Mouse (Mus musculus): ENCODE results near the gene Reg3b.
"Not testable (repeated sequence)": the region's sequence is repeated elsewhere in the genome, so short reads cannot be mapped to it uniquely, and the experiment has no call there.

Gene Reg3b

DNA sequence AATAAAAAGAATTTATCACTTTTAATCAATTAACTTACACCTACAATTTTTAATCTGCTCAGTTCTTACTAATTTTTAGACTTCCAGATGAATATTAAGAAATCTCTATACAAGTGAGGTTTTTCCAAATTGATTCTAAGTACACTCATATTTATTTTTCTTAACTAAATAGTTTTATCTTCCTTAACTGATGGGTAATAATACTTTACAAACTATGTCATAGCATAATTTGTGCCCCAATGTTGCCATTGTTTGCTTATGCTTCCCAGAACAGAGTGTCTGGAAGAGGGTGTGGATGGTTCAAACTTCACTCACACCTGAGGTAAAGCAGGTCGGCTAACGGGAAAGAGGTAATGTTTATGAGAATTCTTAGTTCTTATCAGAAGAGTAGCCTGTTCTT lies at the start of gene Reg3b:
Gene Reg3b, plus strand, starts transcription at position 301 of the 400 bp plus-strand sequence.
- DNase-seq: no peak

DNA sequence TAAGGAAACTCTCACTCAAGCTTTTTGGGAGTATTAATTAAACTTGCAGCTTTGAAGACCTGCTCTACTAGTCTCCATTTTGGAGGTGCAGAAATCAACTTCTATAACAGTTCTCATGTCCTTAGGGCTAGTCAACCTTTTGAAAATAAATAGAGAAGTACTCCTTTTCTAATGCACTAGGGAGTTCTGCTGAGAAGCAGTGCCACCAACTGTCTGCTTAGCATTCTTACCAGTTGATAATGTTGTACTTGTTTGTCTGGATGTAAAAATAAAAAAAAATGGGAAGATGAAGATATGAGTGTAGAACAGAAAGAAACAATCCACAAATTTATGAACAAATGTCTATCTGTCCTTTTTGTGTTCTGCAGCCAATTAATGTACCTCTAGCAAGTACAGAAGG lies 42.7 kb upstream of the Reg3b start:
- DNase-seq: no peak

- peak; percentile 5 for DNase-seq
These were observed 41.3 kb upstream of the Reg3b start for GRCm38 (mm10) chr6:78329166-78329565.

GRCm38 (mm10) chr6:78331919-78332569 lies 38.4 kb upstream of the Reg3b start:
- DNase-seq: peak; percentile 48

- no peak for DNase-seq
These were observed 30.2 kb upstream of the Reg3b start for GRCm38 (mm10) chr6:78340296-78340695.

DNA sequence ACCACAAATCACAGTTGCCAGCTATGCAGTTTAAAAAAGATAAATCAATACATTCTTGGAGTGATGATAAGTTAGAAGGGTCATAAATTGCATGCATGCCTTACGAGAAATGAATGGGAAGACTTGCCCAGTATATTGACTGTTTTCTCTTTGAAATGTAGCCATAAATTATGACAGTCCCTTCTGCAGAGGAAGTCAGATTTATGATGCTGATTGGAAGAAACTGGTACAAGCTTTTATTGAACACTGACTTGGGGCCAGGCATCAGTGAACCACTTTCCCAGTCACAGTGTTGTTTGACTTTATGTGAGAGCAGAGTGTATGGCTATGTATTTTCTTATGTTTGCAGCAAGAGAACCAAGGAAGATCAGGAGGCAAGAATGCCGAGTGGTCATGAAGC lies 28.8 kb upstream of the Reg3b start:
- no peak for DNase-seq

- no peak for DNase-seq
These were observed 8.4 kb upstream of the Reg3b start for GRCm38 (mm10) chr6:78361971-78362563.

DNA sequence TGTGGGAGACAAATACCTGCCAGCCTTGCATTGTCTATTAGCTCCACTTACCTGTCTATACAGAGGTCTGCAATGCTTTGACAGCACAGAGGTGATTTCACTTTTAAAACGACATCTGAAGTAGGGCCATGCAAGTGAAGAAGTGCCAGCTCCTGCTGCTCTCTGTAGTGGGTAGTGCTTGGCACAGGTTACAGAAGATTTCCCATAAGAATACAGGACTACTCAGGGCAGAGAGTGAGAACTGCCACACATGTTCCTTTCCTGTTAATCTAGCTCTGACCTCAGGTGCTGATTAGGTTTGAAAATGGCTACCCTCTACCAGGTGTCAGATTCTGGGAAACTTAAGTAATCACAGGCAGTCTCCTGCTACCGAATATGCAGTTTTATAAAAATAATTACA lies 8.3 kb downstream of the Reg3b start, which contains the start of gene Reg3d:
Gene Reg3d, minus strand, starts transcription at position 101 of the 400 bp plus-strand sequence.
- DNase-seq: no peak

DNA sequence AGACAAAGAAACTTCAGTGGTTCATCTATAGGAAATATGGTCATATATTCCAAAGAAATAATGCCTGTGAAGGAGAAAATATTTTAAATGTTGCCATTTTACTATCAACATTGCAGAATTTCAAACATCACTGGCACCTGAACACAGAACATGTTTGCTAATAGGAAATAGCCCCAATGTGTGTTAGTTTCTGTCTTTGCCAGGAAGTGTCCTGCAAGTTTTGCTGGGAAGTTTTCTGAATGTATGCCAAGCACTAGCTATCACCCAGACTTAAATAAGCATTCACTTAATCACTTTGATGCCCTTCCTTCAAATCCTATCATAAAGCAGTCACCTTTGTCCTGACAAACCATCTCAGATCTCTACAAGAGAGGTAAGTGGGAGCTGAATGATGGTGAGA lies 10.0 kb downstream of the Reg3b start, which contains the start of gene Reg3a:
Gene Reg3a, plus strand, starts transcription at position 301 of the 400 bp plus-strand sequence.
- no peak for DNase-seq

DNA sequence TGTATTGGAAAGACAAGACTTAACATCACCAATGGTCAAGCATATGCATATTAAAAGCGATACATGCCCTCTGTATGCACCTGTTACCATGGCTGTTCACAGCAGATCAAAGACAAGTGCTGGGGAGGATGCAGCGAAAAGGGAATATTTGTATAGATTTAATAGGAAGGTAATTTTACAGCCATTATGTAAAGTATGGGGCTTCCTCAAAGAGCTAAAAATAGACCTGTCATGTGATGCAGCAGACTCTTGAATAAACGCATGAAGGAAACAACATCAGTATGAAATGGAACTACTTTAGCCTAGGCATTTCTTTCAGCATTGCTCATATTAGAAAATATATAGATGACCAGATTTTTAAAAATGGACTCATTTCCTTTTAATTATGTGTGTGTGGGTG lies 15.2 kb downstream of the Reg3b start:
- no peak for DNase-seq

DNA sequence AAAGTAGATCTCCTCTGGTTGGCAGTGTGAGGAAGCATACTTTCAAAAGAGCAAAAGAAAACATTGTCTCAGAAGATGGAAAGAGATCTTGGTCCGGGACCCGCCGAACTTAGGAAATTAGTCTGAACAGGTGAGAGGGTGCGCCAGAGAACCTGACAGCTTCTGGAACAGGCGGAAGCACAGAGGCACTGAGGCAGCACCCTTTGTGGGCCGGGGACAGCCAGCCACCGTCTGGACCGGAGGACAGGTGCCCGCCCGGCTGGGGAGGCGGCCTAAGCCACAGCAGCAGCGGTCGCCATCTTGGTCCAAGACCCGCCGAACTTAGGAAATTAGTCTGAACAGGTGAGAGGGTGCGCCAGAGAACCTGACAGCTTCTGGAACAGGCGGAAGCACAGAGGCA lies 24.9 kb downstream of the Reg3b start, which contains the start of gene Reg2:
Gene Reg2, plus strand, starts transcription at position 301 of the 400 bp plus-strand sequence.
- not testable (repeated sequence) for DNase-seq

- DNase-seq: not testable (repeated sequence)
These were observed 52.0 kb downstream of the Reg3b start, which contains the start of gene Reg1 for GRCm38 (mm10) chr6:78422411-78422810. TSS of gene Reg1 (plus strand) at chr6:78422711.
